Mouse (Mus musculus) intestine, embryonic 16.5 days (tissue): ENCODE measurements at regions not wholly inside any gene's neighbourhood (a gene's known extent, or its start where the extent isn't known, plus 50 kb on each side); places are given as distances from the start of the nearest gene placed in this dataset.

Source experiments
- ATAC-seq: fragments of 200-750 bp; cut with Nextera tagmentation; 2 replicates; pipeline ENCODE4 v1.8.0; 2017; ENCODE audit warnings: moderate TSS enrichment, moderate library complexity
- H3K27ac ChIP-seq: fragments of 300-500 bp; sonication (generic); 2 replicates; pipeline ENCODE4 v1.5.1; 2014; ENCODE audit warnings: mild to moderate bottlenecking, low read length
- H3K27me3 ChIP-seq: fragments of 300-500 bp; sonication (generic); replicated peaks from 2 replicates; pipeline ENCODE4 v1.6.1; 2014; ENCODE audit warnings: low read length, control low read depth, mixed read lengths; ENCODE audit not compliant: control insufficient read depth, insufficient read depth
- H3K36me3 ChIP-seq: fragments of 300-500 bp; sonication (generic); 2 replicates; pipeline ENCODE4 v1.6.1; 2014; ENCODE audit warnings: low read length, control low read depth; ENCODE audit not compliant: control insufficient read depth, insufficient read depth
- H3K4me1 ChIP-seq: fragments of 300-500 bp; sonication (generic); 2 replicates; pipeline ENCODE4 v1.6.1; 2014; ENCODE audit warnings: low read length, control low read depth, mixed read lengths; ENCODE audit not compliant: control insufficient read depth, insufficient read depth
- H3K4me2 ChIP-seq: fragments of 300-500 bp; sonication (generic); 2 replicates; pipeline ENCODE4 v1.6.1; 2014; ENCODE audit warnings: low read depth, low read length, control low read depth
- H3K4me3 ChIP-seq: fragments of 300-500 bp; sonication (generic); 2 replicates; pipeline ENCODE4 v1.5.1; 2014; ENCODE audit warnings: mild to moderate bottlenecking, low read length
- H3K9ac ChIP-seq: fragments of 300-500 bp; sonication (generic); 2 replicates; pipeline ENCODE4 v1.6.1; 2014; ENCODE audit warnings: low read depth, low read length
- H3K9me3 ChIP-seq: fragments of 300-500 bp; sonication (generic); 2 replicates; pipeline ENCODE4 v1.6.1; 2016; ENCODE audit warnings: low read length, control low read depth; ENCODE audit not compliant: control insufficient read depth
- WGBS: fragments of 180-500 bp; shearing (Covaris S2); extraction: QIAGEN DNeasy Blood & Tissue Kit; methylation state at CpG from one replicate; pipeline ENCODE4 v1.1.7; 2014; 5-methylcytosine and 5-hydroxymethylcytosine counted together

GRCm38 (mm10) chr13:57099601-57100000, 203.8 kb upstream of the Trpc7 start:
- ATAC-seq = no peak
- H3K9me3 ChIP-seq = no peaks in the 10 kb centered on the region
- 86% methylated on average over 7 of the region's 7 CpGs for WGBS

GRCm38 (mm10) chr13:57091886-57092285, 196.1 kb upstream of the Trpc7 start:
- no peaks in the 10 kb centered on the region for H3K36me3 ChIP-seq
- H3K4me1 ChIP-seq = no peaks in the 10 kb centered on the region
- WGBS = 86% methylated on average over 8 of the region's 8 CpGs
- no peak overlapping the region for H3K27ac ChIP-seq
- no peaks in the 10 kb centered on the region for H3K9me3 ChIP-seq
- no peak overlapping the region for H3K4me3 ChIP-seq
- no peak overlapping the region for H3K4me2 ChIP-seq
- no peak for ATAC-seq
- no peaks in the 10 kb centered on the region for H3K27me3 ChIP-seq
- H3K9ac ChIP-seq = no peak overlapping the region

More at GRCm38 (mm10) chr13:57099601-57100000, 203.8 kb upstream of the Trpc7 start:
- no peaks in the 10 kb centered on the region for H3K4me1 ChIP-seq
- H3K27ac ChIP-seq = no peak overlapping the region
- no peaks in the 10 kb centered on the region for H3K27me3 ChIP-seq
- no peaks in the 10 kb centered on the region for H3K36me3 ChIP-seq
- no peak overlapping the region for H3K9ac ChIP-seq
- no peak overlapping the region for H3K4me2 ChIP-seq
- no peak overlapping the region for H3K4me3 ChIP-seq

- WGBS = 83% methylated on average over 13 of the region's 13 CpGs
- Histone ChIP-seq H3K9me3 (no peaks in the 10 kb centered on the region), H3K36me3 (no peaks in the 10 kb centered on the region), H3K9ac (no peak overlapping the region), H3K4me1 (no peaks in the 10 kb centered on the region), H3K4me2 (no peak overlapping the region), H3K27me3 (no peaks in the 10 kb centered on the region), H3K4me3 (no peak overlapping the region), H3K27ac (no peak overlapping the region)
- no peak for ATAC-seq
Observed at GRCm38 (mm10) chr13:57089381-57090075, 193.7 kb upstream of the Trpc7 start.

- no peak overlapping the region for H3K27ac ChIP-seq
- H3K9me3 ChIP-seq = no peaks in the 10 kb centered on the region
- no peaks in the 10 kb centered on the region for H3K36me3 ChIP-seq
- no peak for ATAC-seq
- no peak overlapping the region for H3K9ac ChIP-seq
- H3K4me1 ChIP-seq = no peaks in the 10 kb centered on the region
- H3K27me3 ChIP-seq = no peaks in the 10 kb centered on the region
- H3K4me2 ChIP-seq = no peak overlapping the region
- H3K4me3 ChIP-seq = no peak overlapping the region
- 88% methylated on average over 6 of the region's 6 CpGs for WGBS
Observed at GRCm38 (mm10) chr13:57087966-57088365, 192.2 kb upstream of the Trpc7 start.

GRCm38 (mm10) chr13:57087398-57087797, 191.6 kb upstream of the Trpc7 start:
- H3K9ac ChIP-seq = no peak overlapping the region
- ATAC-seq = no peak
- no peak overlapping the region for H3K4me2 ChIP-seq
- H3K4me1 ChIP-seq = no peaks in the 10 kb centered on the region
- H3K4me3 ChIP-seq = no peak overlapping the region
- H3K9me3 ChIP-seq = no peaks in the 10 kb centered on the region
- H3K36me3 ChIP-seq = no peaks in the 10 kb centered on the region
- 53% methylated on average over 5 of the region's 5 CpGs for WGBS
- no peaks in the 10 kb centered on the region for H3K27me3 ChIP-seq
- no peak overlapping the region for H3K27ac ChIP-seq

GRCm38 (mm10) chr13:57083751-57084150, 188.0 kb upstream of the Trpc7 start:
- Histone ChIP-seq H3K4me2 (no peak overlapping the region), H3K9ac (no peak overlapping the region), H3K27me3 (no peaks in the 10 kb centered on the region), H3K9me3 (no peaks in the 10 kb centered on the region), H3K27ac (no peak overlapping the region), H3K4me3 (no peak overlapping the region), H3K4me1 (no peaks in the 10 kb centered on the region), H3K36me3 (no peaks in the 10 kb centered on the region)
- ATAC-seq = no peak
- 69% methylated on average over 5 of the region's 5 CpGs for WGBS

GRCm38 (mm10) chr13:57070479-57070878, 174.7 kb upstream of the Trpc7 start:
- 84% methylated on average over 5 of the region's 5 CpGs for WGBS
- H3K4me1 ChIP-seq = no peaks in the 10 kb centered on the region
- no peak overlapping the region for H3K27ac ChIP-seq
- H3K36me3 ChIP-seq = no peaks in the 10 kb centered on the region
- no peak overlapping the region for H3K9ac ChIP-seq
- H3K9me3 ChIP-seq = no peaks in the 10 kb centered on the region
- no peaks in the 10 kb centered on the region for H3K27me3 ChIP-seq
- no peak overlapping the region for H3K4me2 ChIP-seq
- ATAC-seq = no peak
- H3K4me3 ChIP-seq = no peak overlapping the region

GRCm38 (mm10) chr13:57061656-57062055, 165.9 kb upstream of the Trpc7 start:
- H3K9me3 ChIP-seq = no peaks in the 10 kb centered on the region
- H3K36me3 ChIP-seq = no peaks in the 10 kb centered on the region
- 77% methylated on average over 9 of the region's 9 CpGs for WGBS
- no peak overlapping the region for H3K4me2 ChIP-seq
- no peaks in the 10 kb centered on the region for H3K4me1 ChIP-seq
- H3K27me3 ChIP-seq = no peaks in the 10 kb centered on the region
- no peak overlapping the region for H3K9ac ChIP-seq
- ATAC-seq = no peak
- H3K4me3 ChIP-seq = no peak overlapping the region
- H3K27ac ChIP-seq = no peak overlapping the region

- Histone ChIP-seq H3K4me1 (no peaks in the 10 kb centered on the region), H3K4me3 (no peak overlapping the region), H3K9me3 (no peaks in the 10 kb centered on the region), H3K27me3 (no peaks in the 10 kb centered on the region), H3K9ac (no peak overlapping the region), H3K27ac (no peak overlapping the region), H3K4me2 (no peak overlapping the region), H3K36me3 (no peaks in the 10 kb centered on the region)
- WGBS = 56% methylated on average over 7 of the region's 7 CpGs
- ATAC-seq = no peak
Observed at GRCm38 (mm10) chr13:57061074-57061473, 165.3 kb upstream of the Trpc7 start.

- no peak for ATAC-seq
- H3K9ac ChIP-seq = no peak overlapping the region
- no peaks in the 10 kb centered on the region for H3K9me3 ChIP-seq
- H3K4me3 ChIP-seq = no peak overlapping the region
- no peak overlapping the region for H3K4me2 ChIP-seq
- H3K27me3 ChIP-seq = no peaks in the 10 kb centered on the region
- no peaks in the 10 kb centered on the region for H3K36me3 ChIP-seq
- no peak overlapping the region for H3K27ac ChIP-seq
- WGBS = 74% methylated on average over 15 of the region's 15 CpGs
- H3K4me1 ChIP-seq = 0 out of 2 replicates have a peak, but pooled peaks cover 3% of the 10 kb centered on the region
Observed at GRCm38 (mm10) chr13:57056786-57057185, 161.0 kb upstream of the Trpc7 start.
